Mouse (Mus musculus) heart, postnatal 0 days (tissue): ENCODE measurements at regions not wholly inside any gene's neighbourhood (a gene's known extent, or its start where the extent isn't known, plus 50 kb on each side); places are given as distances from the start of the nearest gene placed in this dataset.
A peak's percentile ranks its signal among the peaks of the same experiment; 100 is the strongest.

Experiments
- ATAC-seq: fragments of 200-750 bp; cut with Nextera tagmentation; 2 replicates; pipeline ENCODE4 v1.8.0; 2017; ENCODE audit warnings: low read depth, moderate number of reproducible peaks, moderate library complexity; ENCODE audit not compliant: insufficient read depth
- DNase-seq: peaks from one replicate; pipeline ENCODE4 v3.0.0-alpha.2; 2016; ENCODE audit warnings: low spot score
- H3K27ac ChIP-seq: fragments of 300-500 bp; sonication (generic); 2 replicates; pipeline ENCODE4 v1.5.1; 2014; ENCODE audit warnings: low read depth, mild to moderate bottlenecking
- H3K27me3 ChIP-seq: fragments of 300-500 bp; sonication (generic); 2 replicates; pipeline ENCODE4 v1.6.1; 2014; ENCODE audit warnings: low read length, mixed read lengths; ENCODE audit not compliant: control insufficient read depth, insufficient read depth
- H3K36me3 ChIP-seq: fragments of 300-500 bp; sonication (generic); replicated peaks from 2 replicates; pipeline ENCODE4 v1.6.1; 2014; ENCODE audit warnings: low read length, mixed read lengths; ENCODE audit not compliant: control insufficient read depth, insufficient read depth
- H3K4me1 ChIP-seq: fragments of 300-500 bp; sonication (generic); 2 replicates; pipeline ENCODE4 v1.6.1; 2014; ENCODE audit warnings: antibody characterized with exemption; ENCODE audit not compliant: control insufficient read depth, insufficient read depth
- H3K4me2 ChIP-seq: fragments of 300-500 bp; sonication (generic); 2 replicates; pipeline ENCODE4 v1.6.1; 2014; ENCODE audit warnings: low read depth, mild to moderate bottlenecking, low read length, moderate library complexity
- H3K4me3 ChIP-seq: fragments of 300-500 bp; sonication (generic); 2 replicates; pipeline ENCODE4 v1.5.1; 2014; ENCODE audit warnings: low read depth, low read length
- H3K9ac ChIP-seq: fragments of 300-500 bp; sonication (generic); replicated peaks from 2 replicates; pipeline ENCODE4 v1.6.1; 2014; ENCODE audit warnings: low read depth, low read length, mixed read lengths
- H3K9me3 ChIP-seq: fragments of 300-500 bp; sonication (generic); replicated peaks from 2 replicates; pipeline ENCODE4 v1.6.1; 2016; ENCODE audit warnings: low read length; ENCODE audit not compliant: control insufficient read depth
- CTCF ChIP-seq: IDR thresholded peaks from 2 replicates; pipeline ENCODE4 v1.5.1; 2016; ENCODE audit warnings: antibody characterized with exemption, control low read depth, low read depth
- EP300 ChIP-seq: IDR thresholded peaks from 2 replicates; pipeline ENCODE4 v1.6.1; 2016; ENCODE audit warnings: antibody characterized with exemption, low read depth
- WGBS: fragments of 180-500 bp; shearing (Covaris S2); extraction: QIAGEN DNeasy Blood & Tissue Kit; methylation state at CpG from one replicate; pipeline ENCODE4 v1.1.7; 2014; 5-methylcytosine and 5-hydroxymethylcytosine counted together

GRCm38 (mm10) chr17:15199235-15199634, 157.9 kb upstream of the Gm3448 start:
- Histone ChIP-seq H3K4me1 (no peaks in the 10 kb centered on the region), H3K9me3 (no peaks in the 10 kb centered on the region), H3K4me3 (no peak overlapping the region), H3K4me2 (no peak overlapping the region), H3K27ac (no peak overlapping the region), H3K27me3 (0 out of 2 replicates have a peak, but pooled peaks cover 7% of the 10 kb centered on the region), H3K36me3 (no peaks in the 10 kb centered on the region), H3K9ac (no peak overlapping the region)
- no peak for ATAC-seq
- no peak for TF ChIP-seq CTCF
- DNase-seq, result no peak
- WGBS, result 50% methylated on average over 3 of the region's 3 CpGs

- no peak for ATAC-seq
- 87% methylated on average over 6 of the region's 6 CpGs for WGBS
- Histone ChIP-seq H3K27me3 (0 out of 2 replicates have a peak, but pooled peaks cover 4% of the 10 kb centered on the region), H3K9me3 (no peaks in the 10 kb centered on the region), H3K4me3 (no peak overlapping the region), H3K4me2 (no peak overlapping the region), H3K4me1 (no peaks in the 10 kb centered on the region), H3K9ac (no peak overlapping the region), H3K27ac (no peak overlapping the region), H3K36me3 (no peaks in the 10 kb centered on the region)
- DNase-seq, result no peak
- no peak for TF ChIP-seq EP300
- TF ChIP-seq CTCF, result no peak
These were observed 156.0 kb upstream of the Gm3448 start for GRCm38 (mm10) chr17:15197361-15197760.

GRCm38 (mm10) chr17:15195819-15196218, 154.5 kb upstream of the Gm3448 start:
- H3K4me3 ChIP-seq, result no peak overlapping the region
- no peak overlapping the region for H3K27ac ChIP-seq
- TF ChIP-seq CTCF (no peak), EP300 (no peak)
- no peak overlapping the region for H3K4me2 ChIP-seq
- ATAC-seq, result no peak
- H3K4me1 ChIP-seq, result no peaks in the 10 kb centered on the region
- 74% methylated on average over 2 of the region's 2 CpGs for WGBS
- DNase-seq, result no peak
- H3K9me3 ChIP-seq, result no peaks in the 10 kb centered on the region
- 0 out of 2 replicates have a peak, but pooled peaks cover 4% of the 10 kb centered on the region for H3K27me3 ChIP-seq
- no peaks in the 10 kb centered on the region for H3K36me3 ChIP-seq
- H3K9ac ChIP-seq, result no peak overlapping the region

- H3K27ac ChIP-seq, result no peak overlapping the region
- H3K36me3 ChIP-seq, result no peaks in the 10 kb centered on the region
- H3K27me3 ChIP-seq, result 0 out of 2 replicates have a peak, but pooled peaks cover 4% of the 10 kb centered on the region
- no peaks in the 10 kb centered on the region for H3K4me1 ChIP-seq
- TF ChIP-seq EP300 (no peak), CTCF (no peak)
- ATAC-seq (0 out of 2 replicates have a peak, but pooled peaks have one; percentile 29), DNase-seq (no peak)
- 26% methylated on average over 7 of the region's 7 CpGs for WGBS
- H3K4me3 ChIP-seq, result no peak overlapping the region
- H3K9me3 ChIP-seq, result no peaks in the 10 kb centered on the region
- no peak overlapping the region for H3K4me2 ChIP-seq
- no peak overlapping the region for H3K9ac ChIP-seq
These were observed 153.6 kb upstream of the Gm3448 start for GRCm38 (mm10) chr17:15194894-15195461.

DNA sequence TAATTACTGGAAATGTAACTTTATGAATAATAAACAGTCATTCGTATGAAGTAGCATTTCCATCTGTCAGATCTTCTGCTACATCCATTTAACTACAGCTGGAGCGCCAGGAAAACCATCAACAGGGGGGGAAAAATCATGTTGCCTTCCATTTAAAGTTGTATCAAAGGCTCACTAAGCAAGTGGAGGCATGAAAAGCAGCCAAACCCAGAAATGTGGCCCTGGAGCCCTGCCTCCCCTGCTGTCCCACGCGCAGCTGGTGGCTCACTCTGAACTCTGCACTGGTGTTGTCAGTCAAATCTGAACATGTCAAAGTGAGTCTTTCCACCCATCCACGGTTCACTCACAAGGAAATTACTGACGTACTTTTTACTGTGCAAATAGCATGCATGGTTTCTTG, 152.5 kb upstream of the Gm3448 start:
- H3K27ac ChIP-seq, result no peak overlapping the region
- no peaks in the 10 kb centered on the region for H3K36me3 ChIP-seq
- no peaks in the 10 kb centered on the region for H3K9me3 ChIP-seq
- H3K27me3 ChIP-seq, result 0 out of 2 replicates have a peak, but pooled peaks cover 5% of the 10 kb centered on the region
- ATAC-seq, result no peak
- DNase-seq, result no peak
- no peaks in the 10 kb centered on the region for H3K4me1 ChIP-seq
- H3K4me3 ChIP-seq, result no peak overlapping the region
- no peak overlapping the region for H3K4me2 ChIP-seq
- H3K9ac ChIP-seq, result no peak overlapping the region
- WGBS, result 73% methylated on average over 6 of the region's 6 CpGs
- TF ChIP-seq CTCF, result no peak

- Histone ChIP-seq H3K4me2 (no peak overlapping the region), H3K36me3 (no peaks in the 10 kb centered on the region), H3K27me3 (0 out of 2 replicates have a peak, but pooled peaks cover 7% of the 10 kb centered on the region), H3K9ac (no peak overlapping the region), H3K4me3 (no peak overlapping the region), H3K4me1 (no peaks in the 10 kb centered on the region), H3K9me3 (no peaks in the 10 kb centered on the region), H3K27ac (no peak overlapping the region)
- DNase-seq, result peak; percentile 32
- WGBS, result 65% methylated on average over 7 of the region's 7 CpGs
- TF ChIP-seq EP300 (no peak), CTCF (no peak)
- ATAC-seq, result peak; percentile 51
These were observed 151.5 kb upstream of the Gm3448 start for GRCm38 (mm10) chr17:15192840-15193239.
